Mouse (Mus musculus): Measurements from ENCODE around the gene Csde1. TPM values are rescaled to one million over a fixed set of nuclear protein-coding genes. Genes with fewer than 3 reads are reported as not detected.

Gene Csde1
- 1.4 and 2.0 TPM in 2 replicates for polyA plus RNA-seq (2012)

- H3K4me3 ChIP-seq (replicated peaks), result peak within 1 kb of the TSS; percentile 100
- TF ChIP-seq TAL1 (IDR thresholded peaks at IDR 0.05; ENCODE audit: low read length) (no peak), GATA1 (IDR thresholded peaks at IDR 0.05; ENCODE audit: low read length) (no peak)
- peaks cover 10% of the 10 kb centered on the region for H3K36me3 ChIP-seq (ENCODE audit: control insufficient read depth)
- peaks cover 36% of the 10 kb centered on the region for H3K4me1 ChIP-seq (ENCODE audit: control insufficient read depth)
- no peaks in the 10 kb centered on the region; the same call in 1 of the 2 replicates for H3K27me3 ChIP-seq (ENCODE audit: control insufficient read depth)
- H3K9me3 ChIP-seq (ENCODE audit: control insufficient read depth, low read length), result no peaks in the 10 kb centered on the region
Observed at GRCm38 (mm10) chr3:103020249-103020942, at the start of gene Csde1. Gene Csde1, plus strand, starts transcription at chr3:103020426.

GRCm38 (mm10) chr3:102970508-102970907 is 49.7 kb upstream of the Csde1 start:
- TF ChIP-seq GATA1 (IDR thresholded peaks at IDR 0.05; ENCODE audit: low read length) (no peak), TAL1 (IDR thresholded peaks at IDR 0.05; ENCODE audit: low read length) (no peak)
- no peaks in the 10 kb centered on the region for H3K4me1 ChIP-seq (ENCODE audit: control insufficient read depth)
- H3K4me3 ChIP-seq (replicated peaks), result no peak overlapping the region
- no peaks in the 10 kb centered on the region for H3K9me3 ChIP-seq (ENCODE audit: control insufficient read depth, low read length)
- no peaks in the 10 kb centered on the region for H3K27me3 ChIP-seq (ENCODE audit: control insufficient read depth)
- no peaks in the 10 kb centered on the region for H3K36me3 ChIP-seq (ENCODE audit: control insufficient read depth)

- no peaks in the 10 kb centered on the region for H3K4me1 ChIP-seq (ENCODE audit: control insufficient read depth)
- H3K27me3 ChIP-seq (ENCODE audit: control insufficient read depth), result no peaks in the 10 kb centered on the region
- H3K4me3 ChIP-seq (replicated peaks), result no peak overlapping the region
- H3K9me3 ChIP-seq (ENCODE audit: control insufficient read depth, low read length), result no peaks in the 10 kb centered on the region
- TF ChIP-seq TAL1 (IDR thresholded peaks at IDR 0.05; ENCODE audit: low read length) (no peak), GATA1 (IDR thresholded peaks at IDR 0.05; ENCODE audit: low read length) (no peak)
- H3K36me3 ChIP-seq (ENCODE audit: control insufficient read depth), result no peaks in the 10 kb centered on the region
Observed at GRCm38 (mm10) chr3:102976906-102977305, 43.3 kb upstream of the Csde1 start.

GRCm38 (mm10) chr3:102979550-102980348 is 40.5 kb upstream of the Csde1 start:
- Histone ChIP-seq H3K27me3 (ENCODE audit: control insufficient read depth) (no peaks in the 10 kb centered on the region), H3K36me3 (ENCODE audit: control insufficient read depth) (no peaks in the 10 kb centered on the region), H3K4me1 (ENCODE audit: control insufficient read depth) (no peaks in the 10 kb centered on the region), H3K9me3 (ENCODE audit: control insufficient read depth, low read length) (no peaks in the 10 kb centered on the region), H3K4me3 (replicated peaks) (no peak overlapping the region)
- TF ChIP-seq TAL1 (IDR thresholded peaks at IDR 0.05; ENCODE audit: low read length) (no peak), GATA1 (IDR thresholded peaks at IDR 0.05; ENCODE audit: low read length) (no peak)

- Histone ChIP-seq H3K9me3 (ENCODE audit: control insufficient read depth, low read length) (no peaks in the 10 kb centered on the region), H3K4me1 (ENCODE audit: control insufficient read depth) (no peaks in the 10 kb centered on the region), H3K36me3 (ENCODE audit: control insufficient read depth) (no peaks in the 10 kb centered on the region), H3K27me3 (ENCODE audit: control insufficient read depth) (no peaks in the 10 kb centered on the region), H3K4me3 (replicated peaks) (no peak overlapping the region)
- TF ChIP-seq TAL1 (IDR thresholded peaks at IDR 0.05; ENCODE audit: low read length), result no peak
- no peak for TF ChIP-seq GATA1 (IDR thresholded peaks at IDR 0.05; ENCODE audit: low read length)
Observed at GRCm38 (mm10) chr3:102980349-102980736, 39.9 kb upstream of the Csde1 start.

GRCm38 (mm10) chr3:102991041-102991440 is 29.2 kb upstream of the Csde1 start:
- Histone ChIP-seq H3K27me3 (ENCODE audit: control insufficient read depth) (peaks cover 3% of the 10 kb centered on the region), H3K36me3 (ENCODE audit: control insufficient read depth) (no peaks in the 10 kb centered on the region), H3K4me3 (replicated peaks) (no peak overlapping the region), H3K4me1 (ENCODE audit: control insufficient read depth) (peaks cover 9% of the 10 kb centered on the region), H3K9me3 (ENCODE audit: control insufficient read depth, low read length) (no peaks in the 10 kb centered on the region)
- TF ChIP-seq TAL1 (IDR thresholded peaks at IDR 0.05; ENCODE audit: low read length) (no peak), GATA1 (IDR thresholded peaks at IDR 0.05; ENCODE audit: low read length) (no peak)

- Histone ChIP-seq H3K4me3 (replicated peaks) (no peak overlapping the region), H3K27me3 (ENCODE audit: control insufficient read depth) (peaks cover 3% of the 10 kb centered on the region), H3K36me3 (ENCODE audit: control insufficient read depth) (no peaks in the 10 kb centered on the region), H3K4me1 (ENCODE audit: control insufficient read depth) (peaks cover 21% of the 10 kb centered on the region), H3K9me3 (ENCODE audit: control insufficient read depth, low read length) (no peaks in the 10 kb centered on the region)
- no peak for TF ChIP-seq GATA1 (IDR thresholded peaks at IDR 0.05; ENCODE audit: low read length)
- no peak for TF ChIP-seq TAL1 (IDR thresholded peaks at IDR 0.05; ENCODE audit: low read length)
Observed at GRCm38 (mm10) chr3:102992936-102993335, 27.3 kb upstream of the Csde1 start.

- peaks cover 3% of the 10 kb centered on the region for H3K27me3 ChIP-seq (ENCODE audit: control insufficient read depth)
- TF ChIP-seq GATA1 (IDR thresholded peaks at IDR 0.05; ENCODE audit: low read length) (no peak), TAL1 (IDR thresholded peaks at IDR 0.05; ENCODE audit: low read length) (no peak)
- peaks cover 9% of the 10 kb centered on the region for H3K36me3 ChIP-seq (ENCODE audit: control insufficient read depth)
- H3K9me3 ChIP-seq (ENCODE audit: control insufficient read depth, low read length), result peaks cover under 1% of the 10 kb centered on the region; the same call in 1 of the 2 replicates
- H3K4me1 ChIP-seq (ENCODE audit: control insufficient read depth), result peaks cover 21% of the 10 kb centered on the region
- H3K4me3 ChIP-seq (replicated peaks), result peak overlapping the region; percentile 66
Observed at GRCm38 (mm10) chr3:102995233-102995604, 25.0 kb upstream of the Csde1 start.

GRCm38 (mm10) chr3:102995605-102996321 is 24.5 kb upstream of the Csde1 start, which contains the start of gene Sike1:
Gene Sike1, plus strand, starts transcription at chr3:102995708.
- H3K4me3 ChIP-seq (replicated peaks), result peak within 1 kb of the TSS; percentile 66
- peaks cover 14% of the 10 kb centered on the region for H3K36me3 ChIP-seq (ENCODE audit: control insufficient read depth)
- peaks cover 21% of the 10 kb centered on the region for H3K4me1 ChIP-seq (ENCODE audit: control insufficient read depth)
- H3K27me3 ChIP-seq (ENCODE audit: control insufficient read depth), result peaks cover 3% of the 10 kb centered on the region
- peaks cover 4% of the 10 kb centered on the region; the same call in 1 of the 2 replicates for H3K9me3 ChIP-seq (ENCODE audit: control insufficient read depth, low read length)
- no peak for TF ChIP-seq TAL1 (IDR thresholded peaks at IDR 0.05; ENCODE audit: low read length)
- TF ChIP-seq GATA1 (IDR thresholded peaks at IDR 0.05; ENCODE audit: low read length), result no peak
